Mouse (Mus musculus) E14TG2a.4 (cell line): Measurements from ENCODE around the gene Tmcc1.
"Not testable (repeated sequence)": the region's sequence is repeated elsewhere in the genome, so short reads cannot be mapped to it uniquely, and the experiment has no call there.

Experiments used
- H3K27me3 ChIP-seq: 2 replicates; pipeline ENCODE4 v1.6.1; 2014; ENCODE audit warnings: low read length, control low read depth; ENCODE audit not compliant: insufficient read depth
- H3K36me3 ChIP-seq: 2 replicates; pipeline ENCODE4 v1.6.1; 2014; ENCODE audit warnings: low read length, control low read depth; ENCODE audit not compliant: insufficient read depth
- H3K4me1 ChIP-seq: replicated peaks from 2 replicates; pipeline ENCODE4 v1.6.1; 2014; ENCODE audit warnings: low read depth, low read length, control low read depth
- H3K4me3 ChIP-seq: replicated peaks from 2 replicates; pipeline ENCODE4 v1.5.1; 2014; ENCODE audit warnings: mild to moderate bottlenecking, low read length
- H3K9me3 ChIP-seq: 2 replicates; pipeline ENCODE4 v1.6.1; 2014; ENCODE audit warnings: low read length, control low read depth
- CTCF ChIP-seq: conservative IDR thresholded peaks from 2 replicates; pipeline ENCODE4 v1.5.1; 2014; ENCODE audit warnings: low read length
- NANOG ChIP-seq: IDR thresholded peaks from 2 replicates; pipeline ENCODE4 v1.6.1; 2014; ENCODE audit warnings: borderline replicate concordance, low read length, mixed read lengths
- POU5F1 ChIP-seq: IDR thresholded peaks from 2 replicates; pipeline ENCODE4 v1.6.1; 2014; ENCODE audit warnings: low read length, borderline replicate concordance

Tmcc1 gene

GRCm38 (mm10) chr6:116135971-116136632, 57.2 kb downstream of the Tmcc1 start:
- Histone ChIP-seq H3K36me3 (0 out of 2 replicates have a peak, but pooled peaks cover 5% of the 10 kb centered on the region), H3K4me3 (no peak overlapping the region), H3K27me3 (no peaks in the 10 kb centered on the region), H3K4me1 (peaks cover 5% of the 10 kb centered on the region; the same call in 1 of the 2 replicates), H3K9me3 (peaks cover 6% of the 10 kb centered on the region)
- TF ChIP-seq NANOG (no peak), CTCF (no peak)

GRCm38 (mm10) chr6:116133756-116134155, 59.5 kb downstream of the Tmcc1 start:
- TF ChIP-seq CTCF, result no peak
- no peak for TF ChIP-seq NANOG
- no peak for TF ChIP-seq POU5F1
- Histone ChIP-seq H3K4me3 (no peak overlapping the region), H3K4me1 (peaks cover 9% of the 10 kb centered on the region), H3K36me3 (0 out of 2 replicates have a peak, but pooled peaks cover 5% of the 10 kb centered on the region), H3K27me3 (no peaks in the 10 kb centered on the region), H3K9me3 (0 out of 2 replicates have a peak, but pooled peaks cover 2% of the 10 kb centered on the region)

GRCm38 (mm10) chr6:116131771-116132170, 61.5 kb downstream of the Tmcc1 start:
- Histone ChIP-seq H3K27me3 (no peaks in the 10 kb centered on the region), H3K4me1 (peaks cover 9% of the 10 kb centered on the region), H3K4me3 (no peak overlapping the region), H3K9me3 (no peaks in the 10 kb centered on the region), H3K36me3 (0 out of 2 replicates have a peak, but pooled peaks cover 5% of the 10 kb centered on the region)
- no peak for TF ChIP-seq NANOG
- no peak for TF ChIP-seq POU5F1
- no peak for TF ChIP-seq CTCF

DNA sequence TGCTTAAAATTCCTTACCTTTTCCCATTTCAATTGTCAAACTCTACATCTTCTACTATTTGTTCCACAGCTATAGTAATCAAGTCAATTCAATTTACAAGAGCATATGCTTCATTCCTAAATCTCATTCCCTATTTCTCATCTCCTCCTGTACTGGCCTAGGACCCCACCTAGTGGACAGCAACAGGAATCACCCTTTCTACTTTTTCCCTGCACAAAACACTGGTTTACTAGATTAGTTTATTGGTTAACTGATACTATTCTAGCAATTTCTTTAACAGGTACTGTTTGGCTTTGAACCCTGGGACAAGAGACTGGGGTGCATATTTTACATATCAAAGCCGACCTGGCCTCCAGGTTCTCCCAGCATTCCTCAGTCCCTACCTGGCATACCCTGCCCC, 64.6 kb downstream of the Tmcc1 start:
- H3K27me3 ChIP-seq, result no peaks in the 10 kb centered on the region

GRCm38 (mm10) chr6:116127918-116128443, 65.3 kb downstream of the Tmcc1 start:
- H3K4me1 ChIP-seq, result peaks cover 4% of the 10 kb centered on the region; the same call in 1 of the 2 replicates

More for the DNA sequence above, 64.6 kb downstream of the Tmcc1 start:
- H3K4me3 ChIP-seq, result no peak overlapping the region
- H3K36me3 ChIP-seq, result 0 out of 2 replicates have a peak, but pooled peaks cover 2% of the 10 kb centered on the region
- peak; percentile 65 for TF ChIP-seq CTCF
- no peak for TF ChIP-seq NANOG
- H3K4me1 ChIP-seq, result peaks cover 6% of the 10 kb centered on the region
- H3K9me3 ChIP-seq, result no peaks in the 10 kb centered on the region

GRCm38 (mm10) chr6:116126577-116126976, 66.7 kb downstream of the Tmcc1 start:
- Histone ChIP-seq H3K4me1 (peaks cover 4% of the 10 kb centered on the region; the same call in 1 of the 2 replicates), H3K36me3 (no peaks in the 10 kb centered on the region), H3K4me3 (no peak overlapping the region), H3K9me3 (no peaks in the 10 kb centered on the region), H3K27me3 (no peaks in the 10 kb centered on the region)
- TF ChIP-seq POU5F1 (no peak), NANOG (no peak), CTCF (no peak)

More at GRCm38 (mm10) chr6:116127918-116128443, 65.3 kb downstream of the Tmcc1 start:
- no peaks in the 10 kb centered on the region for H3K9me3 ChIP-seq
- no peak overlapping the region for H3K4me3 ChIP-seq
- no peaks in the 10 kb centered on the region for H3K36me3 ChIP-seq
- TF ChIP-seq NANOG, result no peak
- no peak for TF ChIP-seq CTCF
- no peak for TF ChIP-seq POU5F1
- no peaks in the 10 kb centered on the region for H3K27me3 ChIP-seq

GRCm38 (mm10) chr6:116122881-116123280, 70.4 kb downstream of the Tmcc1 start:
- Histone ChIP-seq H3K27me3 (no peaks in the 10 kb centered on the region), H3K36me3 (no peaks in the 10 kb centered on the region), H3K4me1 (no peaks in the 10 kb centered on the region), H3K9me3 (no peaks in the 10 kb centered on the region), H3K4me3 (no peak overlapping the region)
- no peak for TF ChIP-seq POU5F1
- TF ChIP-seq CTCF, result no peak
- TF ChIP-seq NANOG, result no peak

DNA sequence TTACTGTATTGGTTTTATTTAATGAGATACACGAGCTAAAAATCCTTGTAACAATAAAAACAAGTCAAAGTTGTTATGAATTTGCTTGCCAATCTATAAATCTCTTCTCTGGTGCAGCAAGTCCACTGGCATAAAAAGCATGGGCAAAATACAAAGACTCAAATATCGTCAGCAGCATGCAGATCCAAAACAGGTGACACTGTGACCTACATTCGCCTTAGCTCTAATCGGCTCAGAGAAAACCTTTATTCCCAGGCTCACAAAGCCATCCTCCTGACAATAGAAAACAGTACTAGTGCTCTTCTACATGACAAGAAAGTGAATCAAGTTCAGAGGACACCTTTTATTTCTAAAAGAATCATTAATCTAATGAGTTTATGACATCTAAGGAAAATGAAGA, 73.6 kb downstream of the Tmcc1 start:
- TF ChIP-seq CTCF (no peak), NANOG (peak; percentile 26; the same call in 1 of the 2 replicates)
- Histone ChIP-seq H3K36me3 (no peaks in the 10 kb centered on the region), H3K27me3 (no peaks in the 10 kb centered on the region), H3K9me3 (no peaks in the 10 kb centered on the region), H3K4me3 (no peak overlapping the region), H3K4me1 (no peaks in the 10 kb centered on the region)

- not testable (repeated sequence) for H3K9me3 ChIP-seq, H3K4me3 ChIP-seq, H3K36me3 ChIP-seq, H3K4me1 ChIP-seq, H3K27me3 ChIP-seq
These were observed 76.7 kb downstream of the Tmcc1 start for GRCm38 (mm10) chr6:116116634-116117033.
